Mouse (Mus musculus): ENCODE data around the gene Ubac1. TPM values are rescaled to one million over a fixed set of nuclear protein-coding genes. Genes with fewer than 3 reads are reported as not detected.
A peak's percentile ranks its signal among the peaks of the same experiment; 100 is the strongest.

Gene Ubac1
- polyA plus RNA-seq, 1 experiment from 2014 or later = 85.3 TPM

GRCm38 (mm10) chr2:26017326-26017725 lies 4.2 kb downstream of the Ubac1 start:
- H3K9me3 ChIP-seq = no peaks in the 10 kb centered on the region
- DNase-seq (ENCODE audit: extremely low spot score, low spot score) = no peak
- H3K4me1 ChIP-seq = peaks cover 20% of the 10 kb centered on the region
- no peak overlapping the region for H3K27ac ChIP-seq
- no peaks in the 10 kb centered on the region for H3K27me3 ChIP-seq (ENCODE audit: poor library complexity, severe bottlenecking)
- H3K4me3 ChIP-seq = no peak overlapping the region
- 80% methylated on average over 4 of the region's 4 CpGs for WGBS
- H3K36me3 ChIP-seq (replicated peaks) = peaks cover 36% of the 10 kb centered on the region

GRCm38 (mm10) chr2:26013674-26014073 lies 7.9 kb downstream of the Ubac1 start:
- Histone ChIP-seq H3K4me3 (no peak overlapping the region), H3K9me3 (no peaks in the 10 kb centered on the region), H3K4me1 (no peaks in the 10 kb centered on the region), H3K27ac (no peak overlapping the region), H3K36me3 (replicated peaks) (peaks cover 73% of the 10 kb centered on the region), H3K27me3 (ENCODE audit: poor library complexity, severe bottlenecking) (no peaks in the 10 kb centered on the region)
- DNase-seq (ENCODE audit: extremely low spot score, low spot score) = no peak
- WGBS = 97% methylated on average over 3 of the region's 3 CpGs

GRCm38 (mm10) chr2:26011420-26011819 lies 10.1 kb downstream of the Ubac1 start:
- Histone ChIP-seq H3K4me3 (no peak overlapping the region), H3K27me3 (ENCODE audit: poor library complexity, severe bottlenecking) (no peaks in the 10 kb centered on the region), H3K4me1 (no peaks in the 10 kb centered on the region), H3K9me3 (no peaks in the 10 kb centered on the region), H3K27ac (no peak overlapping the region), H3K36me3 (replicated peaks) (peaks cover 95% of the 10 kb centered on the region)
- WGBS = 78% methylated on average over 1 of the region's 1 CpGs
- no peak for DNase-seq (ENCODE audit: extremely low spot score, low spot score)

- H3K27ac ChIP-seq = no peak overlapping the region
- no peaks in the 10 kb centered on the region for H3K9me3 ChIP-seq
- no peak overlapping the region for H3K4me3 ChIP-seq
- H3K27me3 ChIP-seq (ENCODE audit: poor library complexity, severe bottlenecking) = no peaks in the 10 kb centered on the region
- H3K36me3 ChIP-seq (replicated peaks) = peaks cover 94% of the 10 kb centered on the region
- H3K4me1 ChIP-seq = no peaks in the 10 kb centered on the region
- WGBS = 80% methylated on average over 2 of the region's 2 CpGs
- no peak for DNase-seq (ENCODE audit: extremely low spot score, low spot score)
These were observed 19.5 kb downstream of the Ubac1 start for GRCm38 (mm10) chr2:26002001-26002400.

- Histone ChIP-seq H3K27me3 (ENCODE audit: poor library complexity, severe bottlenecking) (no peaks in the 10 kb centered on the region), H3K27ac (no peak overlapping the region), H3K4me3 (no peak overlapping the region), H3K36me3 (replicated peaks) (peaks cover 92% of the 10 kb centered on the region), H3K9me3 (no peaks in the 10 kb centered on the region), H3K4me1 (no peaks in the 10 kb centered on the region)
- DNase-seq (ENCODE audit: extremely low spot score, low spot score) = no peak
- WGBS = 95% methylated on average over 5 of the region's 5 CpGs
These were observed 20.4 kb downstream of the Ubac1 start for GRCm38 (mm10) chr2:26001136-26001535.

GRCm38 (mm10) chr2:25997716-25998115 lies 23.8 kb downstream of the Ubac1 start:
- Histone ChIP-seq H3K36me3 (replicated peaks) (peaks cover 59% of the 10 kb centered on the region), H3K27ac (no peak overlapping the region), H3K27me3 (ENCODE audit: poor library complexity, severe bottlenecking) (no peaks in the 10 kb centered on the region), H3K4me1 (no peaks in the 10 kb centered on the region), H3K4me3 (no peak overlapping the region), H3K9me3 (no peaks in the 10 kb centered on the region)
- DNase-seq (ENCODE audit: extremely low spot score, low spot score) = no peak
- WGBS = 93% methylated on average over 3 of the region's 3 CpGs

- Histone ChIP-seq H3K27me3 (ENCODE audit: poor library complexity, severe bottlenecking) (no peaks in the 10 kb centered on the region), H3K36me3 (replicated peaks) (peaks cover 33% of the 10 kb centered on the region), H3K4me1 (no peaks in the 10 kb centered on the region), H3K27ac (no peak overlapping the region), H3K4me3 (no peak overlapping the region), H3K9me3 (no peaks in the 10 kb centered on the region)
- 94% methylated on average over 3 of the region's 3 CpGs for WGBS
- DNase-seq (ENCODE audit: extremely low spot score, low spot score) = no peak
These were observed 26.8 kb downstream of the Ubac1 start for GRCm38 (mm10) chr2:25994791-25995190.

- H3K4me1 ChIP-seq = no peaks in the 10 kb centered on the region
- no peaks in the 10 kb centered on the region for H3K9me3 ChIP-seq
- WGBS = 75% methylated on average over 2 of the region's 2 CpGs
- DNase-seq (ENCODE audit: extremely low spot score, low spot score) = no peak
- no peak overlapping the region for H3K4me3 ChIP-seq
- H3K36me3 ChIP-seq (replicated peaks) = peaks cover 10% of the 10 kb centered on the region
- H3K27me3 ChIP-seq (ENCODE audit: poor library complexity, severe bottlenecking) = no peaks in the 10 kb centered on the region
- H3K27ac ChIP-seq = no peak overlapping the region
These were observed 29.3 kb downstream of the Ubac1 start for GRCm38 (mm10) chr2:25992285-25992684.

- peaks cover 1% of the 10 kb centered on the region; the same call in 1 of the 2 replicates for H3K4me1 ChIP-seq
These were observed 31.9 kb downstream of the Ubac1 start for GRCm38 (mm10) chr2:25989651-25990050.

GRCm38 (mm10) chr2:25987817-25988216 lies 33.7 kb downstream of the Ubac1 start:
- no peaks in the 10 kb centered on the region for H3K36me3 ChIP-seq (replicated peaks)
- 90% methylated on average over 6 of the region's 6 CpGs for WGBS
- no peak overlapping the region for H3K27ac ChIP-seq
- peaks cover 11% of the 10 kb centered on the region for H3K4me1 ChIP-seq
- no peak for DNase-seq (ENCODE audit: extremely low spot score, low spot score)
- no peaks in the 10 kb centered on the region for H3K9me3 ChIP-seq
- H3K4me3 ChIP-seq = no peak overlapping the region
- peaks cover 13% of the 10 kb centered on the region for H3K27me3 ChIP-seq (ENCODE audit: poor library complexity, severe bottlenecking)

More at GRCm38 (mm10) chr2:25989651-25990050, 31.9 kb downstream of the Ubac1 start:
- Histone ChIP-seq H3K27ac (no peak overlapping the region), H3K9me3 (no peaks in the 10 kb centered on the region), H3K4me3 (no peak overlapping the region), H3K36me3 (replicated peaks) (no peaks in the 10 kb centered on the region), H3K27me3 (ENCODE audit: poor library complexity, severe bottlenecking) (peaks cover 10% of the 10 kb centered on the region)
- 83% methylated on average over 1 of the region's 1 CpGs for WGBS
- DNase-seq (ENCODE audit: extremely low spot score, low spot score) = no peak

- peaks cover 13% of the 10 kb centered on the region for H3K27me3 ChIP-seq (ENCODE audit: poor library complexity, severe bottlenecking)
- DNase-seq (ENCODE audit: extremely low spot score, low spot score) = no peak
- 61% methylated on average over 5 of the region's 5 CpGs for WGBS
These were observed 34.9 kb downstream of the Ubac1 start for GRCm38 (mm10) chr2:25986601-25987000.

GRCm38 (mm10) chr2:25983159-25983907 lies 38.2 kb downstream of the Ubac1 start, which contains the start of gene Camsap1:
Gene Camsap1 (minus strand): TSS chr2:25983282.
- peak; percentile 100 for DNase-seq (ENCODE audit: extremely low spot score, low spot score)
- Histone ChIP-seq H3K4me3 (peak within 1 kb of the TSS; percentile 74), H3K4me1 (peaks cover 40% of the 10 kb centered on the region), H3K27me3 (ENCODE audit: poor library complexity, severe bottlenecking) (peaks cover 13% of the 10 kb centered on the region), H3K36me3 (replicated peaks) (peaks cover 23% of the 10 kb centered on the region), H3K9me3 (no peaks in the 10 kb centered on the region), H3K27ac (peak within 1 kb of the TSS; percentile 96)
- under 1% methylated on average over 64 of the region's 64 CpGs for WGBS

More at GRCm38 (mm10) chr2:25986601-25987000, 34.9 kb downstream of the Ubac1 start:
- no peaks in the 10 kb centered on the region for H3K9me3 ChIP-seq
- peaks cover 17% of the 10 kb centered on the region for H3K4me1 ChIP-seq
- no peak overlapping the region for H3K27ac ChIP-seq
- no peak overlapping the region for H3K4me3 ChIP-seq
- H3K36me3 ChIP-seq (replicated peaks) = no peaks in the 10 kb centered on the region

- H3K27me3 ChIP-seq (ENCODE audit: poor library complexity, severe bottlenecking) = peaks cover 13% of the 10 kb centered on the region
- DNase-seq (ENCODE audit: extremely low spot score, low spot score) = peak; percentile 60
- H3K27ac ChIP-seq = peak overlapping the region; percentile 96
- H3K4me3 ChIP-seq = peak overlapping the region; percentile 74
- WGBS = under 1% methylated on average over 76 of the region's 76 CpGs
- H3K4me1 ChIP-seq = peaks cover 40% of the 10 kb centered on the region
- H3K36me3 ChIP-seq (replicated peaks) = peaks cover 31% of the 10 kb centered on the region
- no peaks in the 10 kb centered on the region for H3K9me3 ChIP-seq
These were observed 39.0 kb downstream of the Ubac1 start for GRCm38 (mm10) chr2:25982426-25983091.

Measured in forebrain, embryonic 10.5 days (tissue).